Mouse (Mus musculus): ENCODE data around the gene F12. TPM values are rescaled to one million over a fixed set of nuclear protein-coding genes. Genes with fewer than 3 reads are reported as not detected.

Gene F12
- polyA plus RNA-seq, 1 experiment from 2014 or later: not detected

GRCm38 (mm10) chr13:55371740-55372139 lies 54.9 kb downstream of the F12 start:
- 61% methylated on average over 5 of the region's 5 CpGs for WGBS

GRCm38 (mm10) chr13:55371007-55371681 lies 55.4 kb downstream of the F12 start:
- Histone ChIP-seq H3K36me3 (no peaks in the 10 kb centered on the region), H3K9me3 (replicated peaks) (no peaks in the 10 kb centered on the region), H3K4me1 (peaks cover 6% of the 10 kb centered on the region; the same call in 1 of the 2 replicates), H3K27ac (no peak overlapping the region), H3K4me3 (no peak overlapping the region), H3K27me3 (ENCODE audit: low read depth, poor library complexity, severe bottlenecking) (peaks cover 33% of the 10 kb centered on the region)
- no peak for DNase-seq (ENCODE audit: low spot score)
- WGBS: 77% methylated on average over 8 of the region's 8 CpGs

More at GRCm38 (mm10) chr13:55371740-55372139, 54.9 kb downstream of the F12 start:
- Histone ChIP-seq H3K4me3 (no peak overlapping the region), H3K36me3 (no peaks in the 10 kb centered on the region), H3K9me3 (replicated peaks) (no peaks in the 10 kb centered on the region), H3K4me1 (peaks cover 6% of the 10 kb centered on the region; the same call in 1 of the 2 replicates), H3K27ac (no peak overlapping the region), H3K27me3 (ENCODE audit: low read depth, poor library complexity, severe bottlenecking) (peaks cover 38% of the 10 kb centered on the region)
- no peak for DNase-seq (ENCODE audit: low spot score)

GRCm38 (mm10) chr13:55370234-55370633 lies 56.4 kb downstream of the F12 start:
- DNase-seq (ENCODE audit: low spot score): no peak
- Histone ChIP-seq H3K36me3 (no peaks in the 10 kb centered on the region), H3K4me3 (no peak overlapping the region), H3K27ac (no peak overlapping the region), H3K4me1 (peaks cover 6% of the 10 kb centered on the region; the same call in 1 of the 2 replicates), H3K27me3 (ENCODE audit: low read depth, poor library complexity, severe bottlenecking) (peaks cover 26% of the 10 kb centered on the region), H3K9me3 (replicated peaks) (no peaks in the 10 kb centered on the region)
- 70% methylated on average over 3 of the region's 3 CpGs for WGBS

GRCm38 (mm10) chr13:55369531-55370114 lies 57.0 kb downstream of the F12 start, which contains the start of gene Rgs14:
Gene Rgs14, plus strand, starts transcription at chr13:55369732.
- H3K27me3 ChIP-seq (ENCODE audit: low read depth, poor library complexity, severe bottlenecking): peaks cover 20% of the 10 kb centered on the region
- DNase-seq (ENCODE audit: low spot score): no peak
- no peak within 1 kb of the TSS for H3K4me3 ChIP-seq

GRCm38 (mm10) chr13:55368401-55368800 lies 58.2 kb downstream of the F12 start:
- no peak for DNase-seq (ENCODE audit: low spot score)
- H3K27me3 ChIP-seq (ENCODE audit: low read depth, poor library complexity, severe bottlenecking): peaks cover 9% of the 10 kb centered on the region
- 81% methylated on average over 7 of the region's 7 CpGs for WGBS

More at GRCm38 (mm10) chr13:55369531-55370114, 57.0 kb downstream of the F12 start, which contains the start of gene Rgs14:
- Histone ChIP-seq H3K4me1 (peaks cover 6% of the 10 kb centered on the region; the same call in 1 of the 2 replicates), H3K9me3 (replicated peaks) (no peaks in the 10 kb centered on the region), H3K27ac (no peak within 1 kb of the TSS), H3K36me3 (no peaks in the 10 kb centered on the region)
- 66% methylated on average over 13 of the region's 13 CpGs for WGBS

More at GRCm38 (mm10) chr13:55368401-55368800, 58.2 kb downstream of the F12 start:
- H3K9me3 ChIP-seq (replicated peaks): no peaks in the 10 kb centered on the region
- no peak overlapping the region for H3K27ac ChIP-seq
- H3K4me3 ChIP-seq: no peak overlapping the region
- H3K36me3 ChIP-seq: no peaks in the 10 kb centered on the region
- peaks cover 6% of the 10 kb centered on the region; the same call in 1 of the 2 replicates for H3K4me1 ChIP-seq

Small RNA genes lying within 50 kb of the gene (microRNA-seq; reads per million reads assigned to microRNA genes)
- not detected for gene Mir6943

Other genes starting within 250 kb of the F12 start
- gene Nsd1, start 217.0 kb downstream of the F12 start, polyA plus RNA-seq (2016; fragmentation: Nextera tagmentation; extraction: Ambion mirVana): 63.5 and 69.1 TPM in 2 replicates
- gene Prelid1, start 106.3 kb downstream of the F12 start, polyA plus RNA-seq (2016; fragmentation: Nextera tagmentation; extraction: Ambion mirVana): 472 and 529 TPM in 2 replicates
- gene Rab24, start 104.8 kb downstream of the F12 start, polyA plus RNA-seq (2016; fragmentation: Nextera tagmentation; extraction: Ambion mirVana): 79.0 and 85.8 TPM in 2 replicates
- 15.8 and 27.5 TPM in 2 replicates for gene Mxd3, start 97.0 kb downstream of the F12 start, polyA plus RNA-seq (2016; fragmentation: Nextera tagmentation; extraction: Ambion mirVana)
- 112 and 113 TPM in 2 replicates for gene Lman2, start 64.0 kb downstream of the F12 start, polyA plus RNA-seq (2016; fragmentation: Nextera tagmentation; extraction: Ambion mirVana)
- 0.70 and 1.1 TPM in 2 replicates for gene Rgs14, start 57.1 kb downstream of the F12 start, polyA plus RNA-seq (2016; fragmentation: Nextera tagmentation; extraction: Ambion mirVana)
- not detected in 2 replicates for gene Slc34a1, start 28.6 kb downstream of the F12 start, polyA plus RNA-seq (2016; fragmentation: Nextera tagmentation; extraction: Ambion mirVana)
- not detected in 2 replicates for gene Pfn3, start 11.6 kb downstream of the F12 start, polyA plus RNA-seq (2016; fragmentation: Nextera tagmentation; extraction: Ambion mirVana)
- gene Grk6, start 18.3 kb upstream of the F12 start, polyA plus RNA-seq (2016; fragmentation: Nextera tagmentation; extraction: Ambion mirVana): 63.6 and 71.1 TPM in 2 replicates
- gene Prr7, start 37.5 kb upstream of the F12 start, polyA plus RNA-seq (2016; fragmentation: Nextera tagmentation; extraction: Ambion mirVana): 0.34 and 0.35 TPM in 2 replicates
- 346 and 417 TPM in 2 replicates for gene Dbn1, start 61.3 kb upstream of the F12 start, polyA plus RNA-seq (2016; fragmentation: Nextera tagmentation; extraction: Ambion mirVana)
- 202 and 206 TPM in 2 replicates for gene Pdlim7, start 86.9 kb upstream of the F12 start, polyA plus RNA-seq (2016; fragmentation: Nextera tagmentation; extraction: Ambion mirVana)
- gene Dok3, start 102.5 kb upstream of the F12 start, polyA plus RNA-seq (2016; fragmentation: Nextera tagmentation; extraction: Ambion mirVana): 2.7 and 2.9 TPM in 2 replicates
- gene Ddx41, start 109.9 kb upstream of the F12 start, polyA plus RNA-seq (2016; fragmentation: Nextera tagmentation; extraction: Ambion mirVana): 94.0 and 102 TPM in 2 replicates
- gene Fam193b, start 144.3 kb upstream of the F12 start, polyA plus RNA-seq (2016; fragmentation: Nextera tagmentation; extraction: Ambion mirVana): 65.8 and 70.7 TPM in 2 replicates
- gene Tmed9, start 146.9 kb upstream of the F12 start, polyA plus RNA-seq (2016; fragmentation: Nextera tagmentation; extraction: Ambion mirVana): 111 and 123 TPM in 2 replicates
- gene B4galt7, start 173.1 kb upstream of the F12 start, polyA plus RNA-seq (2016; fragmentation: Nextera tagmentation; extraction: Ambion mirVana): 30.9 and 31.6 TPM in 2 replicates
- 48.1 and 53.3 TPM in 2 replicates for gene Caml, start 196.2 kb upstream of the F12 start, polyA plus RNA-seq (2016; fragmentation: Nextera tagmentation; extraction: Ambion mirVana)
- gene Ddx46, start 208.2 kb upstream of the F12 start, polyA plus RNA-seq (2016; fragmentation: Nextera tagmentation; extraction: Ambion mirVana): 41.5 and 45.6 TPM in 2 replicates